Mouse (Mus musculus) MEL (cell line): Measurements from ENCODE around the gene Wiz.

Experiments
- CTCF ChIP-seq, 3 experiments: IDR thresholded peaks in 2 of 3; conservative IDR thresholded peaks in 1 of 3; 2 replicates each; pipeline ENCODE4 v1.5.1; 2011 to 2012; ENCODE audit warnings: low read length in 3 of 3, low read depth in 2 of 3, mild to moderate bottlenecking in 2 of 3, improper control_type of control experiment in 1 of 3, inconsistent platforms in 1 of 3, mixed read lengths in 1 of 3, moderate library complexity in 1 of 3; ENCODE audit not compliant: control insufficient read depth in 1 of 3, insufficient read depth in 1 of 3, poor library complexity in 1 of 3, severe bottlenecking in 1 of 3
- E2F4 ChIP-seq: IDR thresholded peaks from 2 replicates; pipeline ENCODE4 v1.6.1; 2011; ENCODE audit warnings: low read depth, low read length, improper control_type of control experiment, borderline replicate concordance
- ELF1 ChIP-seq: IDR thresholded peaks from 2 replicates; pipeline ENCODE4 v1.6.1; 2014; ENCODE audit warnings: low read depth, mild to moderate bottlenecking, inconsistent platforms, low read length, improper control_type of control experiment, moderate library complexity
- EP300 ChIP-seq, 2 experiments: IDR thresholded peaks; 2 replicates each; pipeline ENCODE4 v1.6.1; 2011; ENCODE audit warnings: improper control_type of control experiment in 2 of 2, low read length in 2 of 2, low read depth in 1 of 2, mild to moderate bottlenecking in 1 of 2
- NRF1 ChIP-seq: IDR thresholded peaks from 2 replicates; pipeline ENCODE4 v1.6.1; 2014; ENCODE audit warnings: low read depth, mild to moderate bottlenecking, inconsistent platforms, low read length, improper control_type of control experiment, moderate library complexity; ENCODE audit not compliant: poor library complexity, insufficient read depth, severe bottlenecking
- POLR2A ChIP-seq, 2 experiments: IDR thresholded peaks; 2 replicates each; pipeline ENCODE4 v1.6.1; 2011 to 2012; ENCODE audit warnings: low read length in 2 of 2, mild to moderate bottlenecking in 2 of 2, control low read depth in 1 of 2, improper control_type of control experiment in 1 of 2, low read depth in 1 of 2, moderate library complexity in 1 of 2; ENCODE audit not compliant: control insufficient read depth in 1 of 2, insufficient read depth in 1 of 2, poor library complexity in 1 of 2
- POLR2AphosphoS2 ChIP-seq: IDR thresholded peaks from 2 replicates; pipeline ENCODE4 v1.6.1; 2011; ENCODE audit warnings: low read length, improper control_type of control experiment
- RAD21 ChIP-seq: IDR thresholded peaks from 2 replicates; pipeline ENCODE4 v1.6.1; 2011; ENCODE audit warnings: mild to moderate bottlenecking, low read depth, low read length, improper control_type of control experiment
- TBP ChIP-seq: IDR thresholded peaks from 2 replicates; pipeline ENCODE4 v1.8.0; 2011; ENCODE audit warnings: low read depth, low read length, improper control_type of control experiment
- UBTF ChIP-seq: IDR thresholded peaks from 2 replicates; pipeline ENCODE4 v1.6.1; 2012; ENCODE audit warnings: low read depth, mild to moderate bottlenecking, inconsistent platforms, low read length, improper control_type of control experiment, moderate library complexity, borderline replicate concordance; ENCODE audit not compliant: insufficient read depth
- ZKSCAN1 ChIP-seq: IDR thresholded peaks from 2 replicates; pipeline ENCODE4 v1.6.1; 2012; ENCODE audit warnings: low read depth, mild to moderate bottlenecking, inconsistent platforms, low read length, improper control_type of control experiment, moderate library complexity
- ZNF384 ChIP-seq: IDR thresholded peaks from 2 replicates; pipeline ENCODE4 v1.6.1; 2012; ENCODE audit warnings: low read depth, mild to moderate bottlenecking, inconsistent platforms, low read length, improper control_type of control experiment

GRCm38 (mm10) chr17:32334921-32335320 lies 54.3 kb downstream of the Wiz start:
- TF ChIP-seq POLR2A (IDR thresholded peaks at IDR 0.05; ENCODE audit: control insufficient read depth in 1 of 2, insufficient read depth in 1 of 2, low read depth in 1 of 2, low read length in 2 of 2, poor library complexity in 1 of 2) (no peak), CTCF (IDR thresholded peaks at IDR 0.05 in 2 of 3, conservative IDR thresholded peaks at IDR 0.05 in 1 of 3; ENCODE audit: control insufficient read depth in 1 of 3, insufficient read depth in 1 of 3, low read depth in 2 of 3, low read length in 3 of 3, poor library complexity in 1 of 3, severe bottlenecking in 1 of 3) (no peak), NRF1 (no peak), ZNF384 (no peak), EP300 (IDR thresholded peaks at IDR 0.05; ENCODE audit: low read depth in 1 of 2, low read length in 2 of 2) (no peak), RAD21 (no peak), UBTF (no peak), ELF1 (no peak), POLR2AphosphoS2 (no peak), ZKSCAN1 (no peak), TBP (no peak), E2F4 (no peak)
